Mouse (Mus musculus) megakaryocyte-erythroid progenitor cell, adult 5 weeks (primary cell): Measurements from ENCODE around the gene Cops7a. TPM values are rescaled to one million over a fixed set of nuclear protein-coding genes. Genes with fewer than 3 reads are reported as not detected.

Experiments used
- polyA plus RNA-seq: library from polyadenylated mRNA; stranded (reverse); fragments of >175 nt; gene quantifications from 2 replicates; pipeline ENCODE4 v1.2.3, GENCODE M21; 2012

Gene Cops7a
- 50.6 and 53.4 TPM in 2 replicates for polyA plus RNA-seq

GRCm38 (mm10) chr6:124965088-124965719 is at the start of gene Cops7a:
Gene Cops7a, minus strand, starts transcription at chr6:124965538.

GRCm38 (mm10) chr6:125009129-125009180 is 43.6 kb upstream of the Cops7a start, which contains the start of gene Zfp384:
Gene Zfp384, plus strand, starts transcription at chr6:125009145.

GRCm38 (mm10) chr6:124996551-124997501 is 31.5 kb upstream of the Cops7a start, which contains the start of gene Pianp:
Gene Pianp, plus strand, starts transcription at chr6:124996694.

GRCm38 (mm10) chr6:124930754-124931524 is 34.4 kb downstream of the Cops7a start, which contains the start of gene Mlf2:
Gene Mlf2, plus strand, starts transcription at chr6:124931386.

GRCm38 (mm10) chr6:124919695-124920317 is 45.5 kb downstream of the Cops7a start, which contains the start of gene Ptms:
Gene Ptms, minus strand, starts transcription at chr6:124920103.

GRCm38 (mm10) chr6:124911533-124912218 is 53.7 kb downstream of the Cops7a start, which contains the start of gene Lag3:
Gene Lag3, minus strand, starts transcription at chr6:124911705.

Other genes starting within 250 kb of the Cops7a start
- 65.9 and 80.8 TPM in 2 replicates for gene Ptpn6, start 226.8 kb downstream of the Cops7a start, polyA plus RNA-seq
- gene Grcc10, start 224.2 kb downstream of the Cops7a start, polyA plus RNA-seq: 50.4 and 53.2 TPM in 2 replicates
- gene Gm45234, start 209.5 kb downstream of the Cops7a start, polyA plus RNA-seq: not detected in 2 replicates
- 111 and 137 TPM in 2 replicates for gene Atn1, start 209.0 kb downstream of the Cops7a start, polyA plus RNA-seq
- gene Eno2, start 195.9 kb downstream of the Cops7a start, polyA plus RNA-seq: 0.37 and 0.90 TPM in 2 replicates
- 0.37 and 0.47 TPM in 2 replicates for gene Lrrc23, start 185.8 kb downstream of the Cops7a start, polyA plus RNA-seq
- 10.0 and 16.9 TPM in 2 replicates for gene Spsb2, start 156.9 kb downstream of the Cops7a start, polyA plus RNA-seq
- 195 and 233 TPM in 2 replicates for gene Tpi1, start 151.2 kb downstream of the Cops7a start, polyA plus RNA-seq
- 83.8 and 84.6 TPM in 2 replicates for gene Usp5, start 136.1 kb downstream of the Cops7a start, polyA plus RNA-seq
- gene Cdca3, start 136.0 kb downstream of the Cops7a start, polyA plus RNA-seq: 43.2 and 59.7 TPM in 2 replicates
- 0.22 TPM in 1 of 2 replicates, not detected in the other for gene Gnb3, start 125.3 kb downstream of the Cops7a start, polyA plus RNA-seq
- gene P3h3, start 107.8 kb downstream of the Cops7a start, polyA plus RNA-seq: 8.2 and 16.7 TPM in 2 replicates
- 0.09 and 0.18 TPM in 2 replicates for gene Gpr162, start 101.6 kb downstream of the Cops7a start, polyA plus RNA-seq
- 0.43 and 0.93 TPM in 2 replicates for gene Cd4, start 77.3 kb downstream of the Cops7a start, polyA plus RNA-seq
- 5.7 and 9.5 TPM in 2 replicates for gene Lag3, start 53.8 kb downstream of the Cops7a start, polyA plus RNA-seq
- gene Ptms, start 45.4 kb downstream of the Cops7a start, polyA plus RNA-seq: 278 and 322 TPM in 2 replicates
- gene Mlf2, start 34.2 kb downstream of the Cops7a start, polyA plus RNA-seq: 177 and 232 TPM in 2 replicates
- gene Pianp, start 31.2 kb upstream of the Cops7a start, polyA plus RNA-seq: 0.24 and 1.00 TPM in 2 replicates
- gene Zfp384, start 43.6 kb upstream of the Cops7a start, polyA plus RNA-seq: 74.6 and 80.3 TPM in 2 replicates
- 15.9 and 19.1 TPM in 2 replicates for gene Ing4, start 74.2 kb upstream of the Cops7a start, polyA plus RNA-seq
- 12.2 and 12.7 TPM in 2 replicates for gene Acrbp, start 84.2 kb upstream of the Cops7a start, polyA plus RNA-seq
- 1.8 and 5.1 TPM in 2 replicates for gene Lpar5, start 102.4 kb upstream of the Cops7a start, polyA plus RNA-seq
- 149 and 226 TPM in 2 replicates for gene Chd4, start 130.4 kb upstream of the Cops7a start, polyA plus RNA-seq
- gene Nop2, start 166.4 kb upstream of the Cops7a start, polyA plus RNA-seq: 47.6 and 60.9 TPM in 2 replicates
- 48.0 and 55.0 TPM in 2 replicates for gene Iffo1, start 179.7 kb upstream of the Cops7a start, polyA plus RNA-seq
- gene Gapdh, start 200.9 kb upstream of the Cops7a start, polyA plus RNA-seq: 9,186 and 10,401 TPM in 2 replicates
- 249 and 284 TPM in 2 replicates for gene Ncapd2, start 226.2 kb upstream of the Cops7a start, polyA plus RNA-seq
- gene Mrpl51, start 226.3 kb upstream of the Cops7a start, polyA plus RNA-seq: 89.5 and 130 TPM in 2 replicates